Mouse (Mus musculus) thymus, postnatal 25 days (tissue): Measurements from ENCODE around the gene E130114P18Rik.

Experiments
- DNase-seq: peaks from one replicate; pipeline ENCODE4 v3.0.0; 2022

Gene E130114P18Rik

DNA sequence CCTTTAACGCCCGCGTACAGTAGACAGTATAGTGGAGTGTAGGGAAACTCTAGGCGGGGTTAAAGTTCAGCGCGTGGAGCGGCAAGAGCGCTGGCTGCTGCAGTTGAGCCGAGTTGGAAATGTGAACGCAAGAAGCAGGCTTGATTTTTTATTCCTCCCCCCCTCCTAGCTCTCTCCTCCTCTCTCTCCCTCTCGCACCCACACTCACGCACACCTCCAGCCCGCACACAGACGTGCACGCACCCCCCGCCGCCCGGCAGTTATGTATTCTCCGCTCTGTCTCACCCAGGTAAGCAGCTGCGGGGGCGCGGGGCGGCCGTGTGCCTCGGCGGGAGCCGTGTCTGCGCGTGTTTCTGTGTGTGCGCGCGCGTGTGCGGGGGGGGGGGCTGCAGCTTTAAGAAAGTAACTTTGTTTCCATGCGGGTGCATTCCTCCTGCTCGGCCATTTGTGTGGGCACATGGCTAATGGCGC, at the start of gene E130114P18Rik:
Gene E130114P18Rik, minus strand, starts transcription at position 373 of the 471 bp plus-strand sequence.
- DNase-seq = peak; percentile 26

DNA sequence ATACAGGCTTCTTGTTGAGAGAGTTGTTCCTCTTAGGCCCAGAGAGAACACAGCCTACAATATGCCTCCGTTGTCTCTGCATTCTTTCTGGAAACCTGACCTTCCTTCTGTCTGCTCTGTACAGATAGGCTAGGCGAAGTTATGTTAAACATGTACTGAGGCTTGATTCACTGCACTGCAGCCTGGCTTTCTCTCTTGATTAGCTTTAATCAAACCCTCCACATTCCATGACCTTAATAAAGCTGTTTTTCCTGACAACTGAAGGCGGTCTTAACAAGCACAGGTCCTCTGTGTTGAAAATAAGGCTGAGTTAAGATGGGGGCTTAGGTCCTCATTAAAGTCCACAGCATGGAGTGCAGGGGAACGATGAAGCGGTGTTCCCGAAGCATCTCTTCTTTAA, 49.2 kb upstream of the E130114P18Rik start:
- DNase-seq = no peak

DNA sequence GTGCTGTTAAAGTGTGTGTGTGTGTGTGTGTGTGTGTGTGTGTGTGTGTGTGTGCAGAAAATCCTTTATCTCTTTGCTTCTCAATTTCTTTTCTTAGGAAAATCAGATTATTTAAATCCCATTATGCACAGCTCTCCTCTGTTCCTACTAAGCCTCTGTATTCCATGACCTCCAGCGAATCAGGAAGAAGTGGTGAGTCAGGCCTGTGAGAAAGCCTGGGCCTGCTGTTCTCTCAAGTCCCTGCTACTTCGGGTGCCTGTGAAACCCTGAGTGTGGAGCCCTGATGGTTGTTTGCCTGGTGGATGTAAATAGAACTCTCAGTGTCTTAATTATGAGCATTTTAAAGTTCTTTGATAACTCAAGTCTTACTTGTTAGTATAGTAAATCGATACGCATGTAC, 48.0 kb upstream of the E130114P18Rik start:
- DNase-seq = no peak

DNA sequence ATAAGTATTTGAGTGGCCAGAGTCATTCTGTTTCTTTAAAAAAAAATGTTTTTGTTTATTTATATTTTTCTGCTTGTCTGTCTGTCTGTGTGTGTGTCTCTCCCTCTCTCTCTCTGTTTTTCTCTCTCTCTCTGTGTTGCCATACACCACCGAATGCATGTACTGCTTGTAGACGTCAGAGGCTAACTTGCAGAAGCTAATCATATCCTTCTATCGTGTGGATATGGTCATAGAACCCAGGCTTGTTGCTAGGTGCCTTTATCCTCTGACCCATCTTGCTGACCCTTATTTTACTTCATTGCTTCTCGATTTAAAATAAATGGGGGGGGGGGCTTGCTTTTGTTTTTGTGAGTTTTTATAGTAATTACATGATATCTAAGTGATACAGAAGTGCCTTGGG, 47.6 kb upstream of the E130114P18Rik start:
- DNase-seq = no peak

GRCm38 (mm10) chr4:97824451-97824850, 46.6 kb upstream of the E130114P18Rik start:
- DNase-seq = no peak

- DNase-seq = no peak
These were observed 45.6 kb upstream of the E130114P18Rik start for GRCm38 (mm10) chr4:97823512-97823911.

- no peak for DNase-seq
These were observed 43.8 kb upstream of the E130114P18Rik start for GRCm38 (mm10) chr4:97821556-97822251.

DNA sequence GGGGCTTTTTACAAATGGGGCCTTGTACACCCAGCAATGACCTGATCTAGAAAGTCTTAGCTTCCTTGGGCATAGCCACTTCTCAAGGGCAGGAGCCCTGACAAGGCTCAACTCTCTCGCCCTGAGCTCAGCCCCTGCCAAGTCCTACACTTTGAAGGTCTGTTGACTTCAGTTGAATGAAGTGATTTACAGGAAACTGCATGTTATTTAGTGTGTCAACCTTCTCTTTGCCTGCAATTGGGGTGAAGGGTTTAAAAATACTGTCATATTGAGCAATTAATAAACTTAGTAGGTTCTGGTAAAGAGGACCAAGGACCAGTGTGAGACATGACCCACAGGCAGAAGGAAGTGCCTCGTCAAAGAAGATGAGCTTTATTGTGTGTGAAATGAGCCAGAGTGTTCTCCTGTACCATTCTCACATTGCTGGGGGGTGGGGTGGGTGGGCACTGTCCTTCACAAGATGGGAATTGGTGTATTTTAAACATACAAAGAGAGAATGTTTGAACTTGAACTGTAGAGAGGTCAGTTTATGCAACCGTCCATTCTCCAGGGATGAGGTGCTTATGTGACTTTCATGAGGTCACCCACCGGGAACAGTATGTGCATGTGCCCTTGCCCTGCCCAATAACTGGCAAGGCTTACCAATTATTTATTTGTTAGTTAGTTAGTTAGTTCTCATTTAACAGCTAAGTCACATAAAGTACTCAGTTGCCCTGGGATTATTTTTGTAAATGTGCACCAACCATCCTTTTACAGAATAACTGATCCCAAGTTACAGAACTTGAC, 42.8 kb upstream of the E130114P18Rik start:
- no peak for DNase-seq

- no peak for DNase-seq
These were observed 41.2 kb upstream of the E130114P18Rik start for GRCm38 (mm10) chr4:97819101-97819500.

- no peak for DNase-seq
These were observed 40.6 kb upstream of the E130114P18Rik start for GRCm38 (mm10) chr4:97818498-97818897.

DNA sequence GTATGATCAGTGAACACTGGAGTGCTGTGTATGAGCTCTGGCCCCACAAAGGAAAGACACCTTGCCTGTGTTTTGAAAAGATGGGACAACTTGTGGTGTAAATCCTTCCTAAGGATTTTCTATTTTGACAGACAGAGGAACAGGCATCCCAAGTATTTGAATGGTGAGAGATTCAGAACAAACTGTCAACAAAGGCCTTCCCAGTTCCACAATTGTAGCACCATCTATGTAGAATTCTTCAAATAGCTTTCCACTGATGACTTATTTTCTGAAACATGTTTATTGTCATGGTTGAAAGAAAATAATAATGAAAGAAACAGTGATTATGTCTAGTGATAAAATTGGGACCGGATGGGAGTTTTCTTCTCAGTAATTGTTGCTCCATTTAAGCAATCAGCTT, 39.9 kb upstream of the E130114P18Rik start:
- no peak for DNase-seq

DNA sequence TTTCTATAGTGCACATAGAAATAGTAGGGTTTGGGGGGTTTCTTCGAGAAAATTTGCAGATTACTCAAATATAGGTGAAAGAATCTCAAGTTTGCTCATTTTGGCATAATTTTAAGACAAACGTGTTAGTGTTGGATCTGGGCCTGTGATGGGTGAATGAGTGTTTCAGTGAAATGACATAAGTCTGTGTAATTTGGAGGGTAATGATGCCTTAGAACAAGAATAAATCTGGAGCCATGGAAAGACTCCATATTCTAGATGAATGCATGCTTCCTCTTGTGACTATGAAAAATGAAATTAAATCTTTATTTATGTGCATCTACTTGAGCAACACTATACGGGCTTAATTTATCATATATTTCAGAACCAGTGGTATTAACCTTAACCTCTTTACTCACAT, 38.9 kb upstream of the E130114P18Rik start:
- no peak for DNase-seq

GRCm38 (mm10) chr4:97816001-97816400, 38.1 kb upstream of the E130114P18Rik start:
- DNase-seq = no peak

DNA sequence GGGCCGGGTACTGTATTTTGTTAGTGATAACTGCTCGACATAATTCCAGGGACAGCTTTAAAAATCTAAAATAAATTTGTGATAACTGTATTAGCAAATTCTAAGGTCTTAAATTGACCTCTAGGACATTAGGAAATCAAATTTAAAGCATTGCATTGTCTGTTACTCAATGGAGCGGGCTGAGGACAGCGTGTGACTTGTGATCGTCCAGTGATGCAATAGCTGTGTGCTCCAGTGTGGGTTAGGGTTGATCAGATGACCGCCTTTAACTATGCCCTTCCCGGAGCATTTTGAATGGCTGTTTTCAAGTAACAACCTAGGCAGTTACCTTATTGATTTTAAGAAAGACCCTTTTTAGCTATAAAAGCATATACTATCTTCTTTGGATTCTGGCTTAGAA, 36.6 kb upstream of the E130114P18Rik start:
- no peak for DNase-seq

- no peak for DNase-seq
These were observed 36.1 kb upstream of the E130114P18Rik start for GRCm38 (mm10) chr4:97813996-97814395.

GRCm38 (mm10) chr4:97813035-97813434, 35.2 kb upstream of the E130114P18Rik start:
- DNase-seq = no peak

GRCm38 (mm10) chr4:97810348-97810939, 32.6 kb upstream of the E130114P18Rik start:
- DNase-seq = no peak

DNA sequence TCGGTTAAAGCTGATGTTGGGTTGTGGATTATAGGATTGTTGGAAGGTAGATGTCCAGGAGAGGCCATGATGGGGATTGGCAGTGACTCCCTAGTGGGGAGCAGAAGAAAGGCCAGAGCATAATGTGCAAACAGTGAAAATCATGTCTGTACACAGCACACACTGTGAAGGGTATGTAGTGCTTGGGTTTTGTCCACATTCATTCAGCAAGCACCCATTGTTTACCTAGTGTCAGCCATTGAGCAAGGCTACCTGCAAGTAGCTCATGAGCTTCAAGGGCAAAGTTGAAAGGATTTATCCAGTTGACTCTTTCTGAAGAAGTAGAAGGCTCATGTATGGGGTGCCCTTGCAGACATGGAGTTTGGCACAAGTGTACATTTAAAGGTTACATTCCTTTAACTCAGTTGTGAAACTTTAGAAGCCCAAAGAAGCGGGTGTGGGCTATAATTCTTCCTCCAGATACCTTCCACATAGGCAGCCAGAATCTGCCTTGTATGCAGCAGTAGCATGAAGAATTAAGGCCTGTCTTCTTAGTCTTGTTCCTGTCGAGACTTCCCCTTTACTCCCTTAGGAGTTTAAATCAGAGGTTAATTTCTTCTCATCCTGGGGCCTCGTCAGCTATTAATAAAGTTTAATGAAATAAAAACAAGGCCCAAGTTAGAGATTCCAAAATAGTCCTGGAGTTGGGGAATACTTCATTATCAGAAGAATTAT, 31.9 kb upstream of the E130114P18Rik start:
- DNase-seq = no peak

DNA sequence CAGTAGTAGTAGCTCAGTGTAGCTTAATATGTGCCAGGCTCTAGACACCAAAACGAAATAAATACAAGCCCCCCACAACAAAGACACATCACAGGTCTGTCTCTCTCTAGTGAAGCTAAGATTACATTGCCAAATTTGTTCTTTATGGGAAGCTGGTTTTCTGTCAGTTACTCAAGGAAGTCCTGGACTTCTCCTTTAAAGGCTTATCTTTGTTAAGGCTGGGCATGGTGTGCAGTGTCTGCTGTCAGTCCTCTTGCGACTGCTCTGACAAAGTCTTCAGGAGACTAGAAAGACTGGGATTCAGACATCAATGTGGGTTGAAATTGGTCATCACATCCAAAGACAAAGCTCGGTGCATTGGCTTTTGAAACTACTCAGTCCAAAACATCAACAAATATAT, 31.0 kb upstream of the E130114P18Rik start:
- DNase-seq = no peak

DNA sequence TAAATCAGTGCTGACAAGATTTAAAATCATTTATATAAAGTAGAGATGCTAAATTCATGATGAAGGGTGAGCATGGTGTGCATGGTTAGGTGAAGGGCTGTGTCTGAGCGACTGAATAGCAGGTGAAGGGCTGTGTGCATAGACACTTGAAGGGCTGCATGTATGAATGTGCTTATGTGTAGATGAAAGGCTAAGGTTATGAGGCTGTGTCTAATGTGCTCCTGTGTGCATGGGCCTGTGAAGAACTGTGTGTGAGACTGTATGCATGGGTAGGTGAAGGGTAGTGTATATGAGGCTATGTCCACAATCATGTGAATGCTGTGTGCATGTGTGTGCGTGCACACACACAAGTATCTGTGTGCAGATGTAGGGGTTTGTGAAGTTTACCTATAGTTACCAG, 29.0 kb upstream of the E130114P18Rik start:
- DNase-seq = no peak

GRCm38 (mm10) chr4:97805896-97806808, 28.3 kb upstream of the E130114P18Rik start:
- no peak for DNase-seq

DNA sequence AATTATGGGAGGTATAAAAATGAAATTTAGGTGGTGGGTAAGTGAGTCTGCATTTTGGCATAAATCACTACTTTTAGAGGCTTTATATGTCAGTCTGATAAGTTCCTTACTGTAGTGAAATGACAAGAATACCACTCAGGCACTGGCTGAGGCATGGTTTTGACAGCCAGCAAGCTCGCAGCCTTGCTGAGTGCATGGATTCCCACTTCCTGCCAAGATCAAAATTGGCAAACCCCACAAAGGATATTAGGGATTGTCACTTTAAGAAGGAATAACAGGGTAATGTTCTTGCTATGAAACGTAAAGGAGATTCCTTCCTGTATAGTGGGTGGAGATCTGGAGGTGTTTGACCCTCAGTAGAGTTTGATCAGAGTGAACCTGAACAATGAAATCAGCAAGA, 27.4 kb upstream of the E130114P18Rik start:
- DNase-seq = no peak
